Mouse (Mus musculus) lung, postnatal 0 days (tissue): ENCODE results near the gene Fbn1.

Experiments
- CTCF ChIP-seq: IDR thresholded peaks from 2 replicates; pipeline ENCODE4 v1.5.1; 2016; ENCODE audit warnings: antibody characterized with exemption, mild to moderate bottlenecking
- EP300 ChIP-seq: IDR thresholded peaks from 2 replicates; pipeline ENCODE4 v1.6.1; 2016; ENCODE audit warnings: antibody characterized with exemption, mild to moderate bottlenecking, control low read depth

- TF ChIP-seq CTCF, result no peak
- TF ChIP-seq EP300, result no peak
Measured at GRCm38 (mm10) chr2:125337239-125337638, 170.6 kb downstream of the Fbn1 start.
